Mouse (Mus musculus): Measurements from ENCODE around the gene Foxn2.
"Not testable (repeated sequence)": the region's sequence is repeated elsewhere in the genome, so short reads cannot be mapped to it uniquely, and the experiment has no call there.

DNA sequence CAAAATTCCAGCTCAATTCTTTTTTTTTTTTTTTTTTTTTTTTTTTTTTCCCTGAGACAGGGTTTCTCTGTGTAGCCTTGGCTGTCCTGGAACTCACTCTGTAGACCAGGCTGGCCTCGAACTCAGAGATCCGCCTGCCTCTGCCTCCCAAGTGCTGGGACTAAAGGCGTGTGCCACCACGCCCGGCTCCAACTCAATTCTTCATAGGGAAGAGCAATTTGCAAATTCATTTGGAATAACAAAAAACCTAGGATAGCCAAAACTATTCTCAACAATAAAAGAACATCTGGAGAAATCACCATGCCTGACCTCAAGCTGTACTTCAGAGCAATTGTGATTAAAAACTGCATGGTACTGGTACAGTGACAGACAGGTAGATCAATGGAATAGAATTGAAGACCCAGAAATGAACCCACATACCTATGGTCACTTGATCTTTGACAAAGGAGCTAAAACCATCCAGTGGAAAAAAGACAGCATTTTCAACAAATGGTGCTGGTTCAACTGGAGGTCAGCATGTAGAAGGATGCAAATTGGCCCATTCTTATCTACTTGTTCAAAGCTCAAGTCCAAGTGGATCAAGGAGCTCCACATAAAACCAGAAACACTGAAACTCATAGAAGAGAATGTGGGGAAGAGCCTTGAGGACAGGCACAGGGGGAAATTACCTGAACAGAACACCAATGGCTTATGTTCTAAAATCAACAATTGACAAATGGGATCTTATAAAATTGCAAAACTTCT lies 28.3 kb downstream of the Foxn2 start:
- TF ChIP-seq POLR2A (IDR thresholded peaks at IDR 0.05; ENCODE audit: low read depth, low read length); CTCF (conservative IDR thresholded peaks at IDR 0.05; ENCODE audit: insufficient read depth, insufficient read length, low read depth, low read length): not testable (repeated sequence)
